Mouse (Mus musculus) neural tube, embryonic 11.5 days (tissue): Measurements from ENCODE around the gene Opalin. TPM values are rescaled to one million over a fixed set of nuclear protein-coding genes. Genes with fewer than 3 reads are reported as not detected.
A peak's percentile ranks its signal among the peaks of the same experiment; 100 is the strongest.

Source experiments
- ATAC-seq: fragments of 200-750 bp; cut with Nextera tagmentation; 2 replicates; pipeline ENCODE4 v1.8.0; 2017; ENCODE audit warnings: moderate number of reproducible peaks, mild to moderate bottlenecking, moderate TSS enrichment, moderate library complexity; ENCODE audit not compliant: insufficient read depth, low FRiP score, low TSS enrichment
- DNase-seq: peaks from one replicate; pipeline ENCODE4 v3.0.0-alpha.2; 2015; ENCODE audit warnings: low spot score
- H3K27ac ChIP-seq: fragments of 300-500 bp; sonication (generic); 2 replicates; pipeline ENCODE4 v1.5.1; 2014; ENCODE audit warnings: low read depth, mild to moderate bottlenecking, low read length
- H3K27me3 ChIP-seq: fragments of 300-500 bp; sonication (generic); 2 replicates; pipeline ENCODE4 v1.6.1; 2014; ENCODE audit warnings: mild to moderate bottlenecking, low read length, mixed read lengths; ENCODE audit not compliant: control insufficient read depth, insufficient read depth
- H3K36me3 ChIP-seq: fragments of 300-500 bp; sonication (generic); 2 replicates; pipeline ENCODE4 v1.6.1; 2014; ENCODE audit warnings: mild to moderate bottlenecking, low read length, moderate library complexity, mixed read lengths; ENCODE audit not compliant: control insufficient read depth, insufficient read depth
- H3K4me1 ChIP-seq: fragments of 300-500 bp; sonication (generic); 2 replicates; pipeline ENCODE4 v1.6.1; 2014; ENCODE audit warnings: low read length, mixed read lengths; ENCODE audit not compliant: control insufficient read depth, insufficient read depth
- H3K4me2 ChIP-seq: fragments of 300-500 bp; sonication (generic); 2 replicates; pipeline ENCODE4 v1.6.1; 2014; ENCODE audit warnings: low read depth, mild to moderate bottlenecking, moderate library complexity
- H3K4me3 ChIP-seq: fragments of 300-500 bp; sonication (generic); 2 replicates; pipeline ENCODE4 v1.5.1; 2014; ENCODE audit warnings: low read depth, low read length
- H3K9ac ChIP-seq: fragments of 300-500 bp; sonication (generic); 2 replicates; pipeline ENCODE4 v1.6.1; 2014; ENCODE audit warnings: mild to moderate bottlenecking, low read length
- H3K9me3 ChIP-seq: fragments of 300-500 bp; sonication (generic); 2 replicates; pipeline ENCODE4 v1.6.1; 2016; ENCODE audit warnings: low read length; ENCODE audit not compliant: control insufficient read depth
- WGBS: fragments of 180-500 bp; shearing (Covaris S2); extraction: QIAGEN DNeasy Blood & Tissue Kit; methylation state at CpG from one replicate; pipeline ENCODE4 v1.1.7; 2014; 5-methylcytosine and 5-hydroxymethylcytosine counted together
- polyA plus RNA-seq: library from polyadenylated mRNA; unstranded; fragments of >200 nt; fragmentation: Nextera tagmentation; extraction: Ambion mirVana; gene quantifications from 2 replicates; pipeline ENCODE4 v1.2.1, GENCODE M21; 2014

The Opalin gene
- polyA plus RNA-seq, 1 experiment from 2014 or later = not detected

DNA sequence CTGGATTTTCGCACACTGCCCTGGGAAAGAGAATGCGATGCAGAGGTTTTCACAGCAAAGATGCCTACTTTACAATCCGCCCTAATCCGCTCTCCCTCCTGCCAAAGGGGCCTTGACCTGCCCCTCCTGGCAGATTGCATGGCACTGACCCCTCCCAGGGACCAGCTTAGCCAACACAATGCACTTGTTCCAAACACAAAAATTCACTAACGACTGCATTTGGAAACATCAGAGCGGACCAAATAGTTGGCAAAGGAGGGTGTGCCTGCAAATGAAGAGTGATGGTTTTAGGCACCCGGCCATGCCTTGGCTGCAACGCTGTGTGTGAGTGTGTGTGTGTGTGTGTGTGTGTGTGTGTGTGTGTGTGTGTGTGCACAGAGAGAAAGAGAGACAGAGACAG lies 32.6 kb upstream of the Opalin start:
- Histone ChIP-seq H3K9ac (no peak overlapping the region), H3K9me3 (no peaks in the 10 kb centered on the region), H3K27me3 (no peaks in the 10 kb centered on the region), H3K4me2 (no peak overlapping the region), H3K4me1 (peaks cover 9% of the 10 kb centered on the region), H3K27ac (no peak overlapping the region), H3K36me3 (no peaks in the 10 kb centered on the region), H3K4me3 (no peak overlapping the region)
- WGBS = 72% methylated on average over 8 of the region's 8 CpGs
- no peak for DNase-seq
- no peak for ATAC-seq

DNA sequence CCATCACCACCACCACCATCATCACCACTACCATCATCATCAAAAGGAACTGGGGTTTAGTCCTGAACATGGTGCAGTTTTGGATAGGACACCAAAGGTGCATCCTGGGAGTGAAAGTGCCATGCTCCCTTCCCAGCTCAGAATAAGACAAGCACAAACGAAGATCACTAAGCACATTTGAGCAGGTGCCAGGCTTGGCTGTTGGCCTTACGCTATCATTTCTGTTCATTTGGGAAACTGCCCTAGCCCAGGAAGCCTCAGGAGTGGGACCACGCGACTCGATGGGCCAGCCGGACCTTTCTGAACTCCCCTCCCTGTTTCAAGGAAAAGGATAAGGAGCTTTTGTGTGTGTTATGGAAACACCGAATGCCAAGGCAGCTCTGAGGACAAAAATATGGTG lies 31.8 kb upstream of the Opalin start:
- Histone ChIP-seq H3K36me3 (no peaks in the 10 kb centered on the region), H3K4me3 (no peak overlapping the region), H3K27ac (no peak overlapping the region), H3K27me3 (no peaks in the 10 kb centered on the region), H3K4me1 (peaks cover 6% of the 10 kb centered on the region), H3K4me2 (no peak overlapping the region), H3K9me3 (no peaks in the 10 kb centered on the region), H3K9ac (no peak overlapping the region)
- 87% methylated on average over 7 of the region's 7 CpGs for WGBS
- ATAC-seq (no peak), DNase-seq (no peak)

- no peak for DNase-seq
Observed at GRCm38 (mm10) chr19:41107530-41107929, 30.6 kb upstream of the Opalin start.

DNA sequence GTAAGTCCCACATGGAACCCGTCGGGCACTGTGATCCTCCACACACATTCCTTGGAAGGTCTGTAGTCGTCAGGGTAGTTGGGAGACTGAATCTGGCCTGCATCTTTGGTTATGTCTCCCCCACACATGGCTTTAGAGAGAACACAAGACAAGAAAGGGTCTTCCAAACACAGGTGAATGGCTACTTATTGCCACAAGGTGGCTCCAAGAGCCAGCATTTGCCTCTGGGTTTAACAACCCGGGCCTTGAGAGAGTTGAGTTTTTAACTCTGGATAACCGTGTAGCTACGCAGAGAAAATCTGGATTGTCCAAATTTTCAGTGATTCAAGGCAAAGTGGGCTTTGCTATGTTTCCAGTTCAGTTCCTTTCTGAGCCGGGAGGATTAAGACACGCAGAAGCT lies 28.0 kb upstream of the Opalin start:
- Histone ChIP-seq H3K27ac (no peak overlapping the region), H3K9me3 (no peaks in the 10 kb centered on the region), H3K4me2 (no peak overlapping the region), H3K9ac (no peak overlapping the region), H3K4me1 (no peaks in the 10 kb centered on the region; the same call in 1 of the 2 replicates), H3K36me3 (no peaks in the 10 kb centered on the region), H3K4me3 (no peak overlapping the region), H3K27me3 (no peaks in the 10 kb centered on the region)
- peak; percentile 61 for DNase-seq
- no peak for ATAC-seq
- WGBS = 54% methylated on average over 8 of the region's 8 CpGs

More at GRCm38 (mm10) chr19:41107530-41107929, 30.6 kb upstream of the Opalin start:
- no peak for ATAC-seq
- no peaks in the 10 kb centered on the region for H3K27me3 ChIP-seq
- H3K9ac ChIP-seq = no peak overlapping the region
- no peak overlapping the region for H3K4me2 ChIP-seq
- H3K4me1 ChIP-seq = no peaks in the 10 kb centered on the region; the same call in 1 of the 2 replicates
- 57% methylated on average over 8 of the region's 8 CpGs for WGBS
- no peak overlapping the region for H3K4me3 ChIP-seq
- no peak overlapping the region for H3K27ac ChIP-seq
- H3K9me3 ChIP-seq = no peaks in the 10 kb centered on the region
- no peaks in the 10 kb centered on the region for H3K36me3 ChIP-seq

GRCm38 (mm10) chr19:41101390-41101789 lies 24.5 kb upstream of the Opalin start:
- Histone ChIP-seq H3K9ac (no peak overlapping the region), H3K4me2 (no peak overlapping the region), H3K27ac (no peak overlapping the region), H3K27me3 (no peaks in the 10 kb centered on the region), H3K36me3 (no peaks in the 10 kb centered on the region), H3K9me3 (no peaks in the 10 kb centered on the region), H3K4me1 (no peaks in the 10 kb centered on the region), H3K4me3 (no peak overlapping the region)
- no peak for DNase-seq
- no peak for ATAC-seq
- WGBS = 90% methylated on average over 8 of the region's 8 CpGs

- DNase-seq (no peak), ATAC-seq (no peak)
- WGBS = 90% methylated on average over 7 of the region's 7 CpGs
Observed at GRCm38 (mm10) chr19:41100863-41101262, 23.9 kb upstream of the Opalin start.

DNA sequence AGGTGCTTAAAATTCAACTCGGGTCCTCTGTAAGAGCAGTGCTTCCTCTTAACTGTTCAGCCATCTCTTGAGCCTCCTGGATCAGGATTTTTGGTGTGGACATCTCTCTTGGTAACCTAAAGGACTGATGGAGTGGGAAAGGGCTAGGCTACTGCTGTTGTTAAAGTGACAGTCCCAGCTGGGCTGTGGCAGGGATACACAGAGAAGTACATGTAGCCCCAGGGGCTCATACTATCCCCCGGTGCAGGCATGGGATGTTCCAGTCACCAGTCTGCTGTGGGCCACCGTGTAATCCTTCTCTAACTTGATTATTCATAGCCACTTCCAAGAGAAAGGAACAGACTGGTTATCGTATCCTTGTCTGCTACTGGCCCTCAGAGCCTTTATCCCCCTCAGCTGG lies 20.1 kb upstream of the Opalin start:
- WGBS = 71% methylated on average over 4 of the region's 4 CpGs
- no peak for DNase-seq

More at GRCm38 (mm10) chr19:41100863-41101262, 23.9 kb upstream of the Opalin start:
- H3K4me3 ChIP-seq = no peak overlapping the region
- no peaks in the 10 kb centered on the region for H3K36me3 ChIP-seq
- no peaks in the 10 kb centered on the region for H3K27me3 ChIP-seq
- H3K9me3 ChIP-seq = no peaks in the 10 kb centered on the region
- H3K27ac ChIP-seq = no peak overlapping the region
- H3K4me2 ChIP-seq = no peak overlapping the region
- H3K4me1 ChIP-seq = no peaks in the 10 kb centered on the region
- no peak overlapping the region for H3K9ac ChIP-seq

GRCm38 (mm10) chr19:41091901-41092300 lies 15.0 kb upstream of the Opalin start:
- 88% methylated on average over 2 of the region's 2 CpGs for WGBS
- no peaks in the 10 kb centered on the region for H3K36me3 ChIP-seq
- H3K4me3 ChIP-seq = no peak overlapping the region
- H3K4me1 ChIP-seq = no peaks in the 10 kb centered on the region
- H3K9ac ChIP-seq = no peak overlapping the region
- no peak overlapping the region for H3K27ac ChIP-seq
- no peak for ATAC-seq
- no peak overlapping the region for H3K4me2 ChIP-seq
- no peaks in the 10 kb centered on the region for H3K27me3 ChIP-seq
- no peaks in the 10 kb centered on the region for H3K9me3 ChIP-seq
- DNase-seq = no peak

More for the DNA sequence above, 20.1 kb upstream of the Opalin start:
- ATAC-seq = no peak
- H3K9ac ChIP-seq = no peak overlapping the region
- no peaks in the 10 kb centered on the region for H3K36me3 ChIP-seq
- H3K27me3 ChIP-seq = no peaks in the 10 kb centered on the region
- no peaks in the 10 kb centered on the region for H3K4me1 ChIP-seq
- no peak overlapping the region for H3K4me3 ChIP-seq
- H3K27ac ChIP-seq = no peak overlapping the region
- H3K4me2 ChIP-seq = no peak overlapping the region
- no peaks in the 10 kb centered on the region for H3K9me3 ChIP-seq

GRCm38 (mm10) chr19:41089833-41090232 lies 12.9 kb upstream of the Opalin start:
- Histone ChIP-seq H3K9me3 (no peaks in the 10 kb centered on the region), H3K36me3 (no peaks in the 10 kb centered on the region), H3K4me3 (no peak overlapping the region), H3K27ac (no peak overlapping the region), H3K9ac (no peak overlapping the region), H3K4me1 (no peaks in the 10 kb centered on the region), H3K4me2 (no peak overlapping the region), H3K27me3 (no peaks in the 10 kb centered on the region)
- ATAC-seq (0 out of 2 replicates have a peak, but pooled peaks have one; percentile 31), DNase-seq (peak; percentile 65)
- 16% methylated on average over 5 of the region's 5 CpGs for WGBS
